Mouse (Mus musculus) embryo, embryonic 11 days (tissue): ENCODE data around the gene Prkaa2.
"Not testable (repeated sequence)": the region's sequence is repeated elsewhere in the genome, so short reads cannot be mapped to it uniquely, and the experiment has no call there.

Experiments
- DNase-seq: peaks from one replicate; pipeline ENCODE4 v3.0.0-alpha.2; 2015

Gene Prkaa2

DNA sequence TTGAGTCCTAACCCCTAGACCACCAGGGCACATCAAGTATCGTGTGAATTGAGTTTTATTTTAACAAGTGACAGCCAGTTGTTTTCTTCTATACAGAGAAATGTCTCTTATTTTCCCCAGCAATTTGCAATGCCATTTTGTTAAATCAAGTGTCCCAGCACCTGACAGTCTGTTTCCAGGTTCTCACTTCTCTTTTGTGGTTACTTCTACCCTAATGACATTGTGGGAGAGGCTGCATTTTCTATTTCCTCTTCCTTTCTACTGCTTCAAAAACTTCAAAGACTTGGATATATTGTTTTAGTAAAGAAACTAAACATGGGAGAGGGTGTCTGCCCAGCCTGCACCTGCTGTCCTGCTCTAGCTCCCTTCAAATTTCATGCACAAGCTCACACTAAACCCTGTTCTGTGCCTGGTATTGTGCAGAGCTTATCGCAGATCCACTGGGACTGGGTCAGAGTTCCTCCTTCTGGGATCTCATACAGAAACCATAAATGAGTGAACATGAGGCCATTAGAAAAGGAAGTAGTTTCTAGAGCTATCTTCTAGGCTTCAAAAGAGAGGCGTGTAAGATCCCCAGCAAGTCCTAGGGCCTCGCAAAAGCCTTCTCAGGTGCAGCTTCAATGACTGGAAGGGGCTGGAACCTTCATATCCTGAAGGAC, 102.2 kb downstream of the Prkaa2 start:
- no peak for DNase-seq

DNA sequence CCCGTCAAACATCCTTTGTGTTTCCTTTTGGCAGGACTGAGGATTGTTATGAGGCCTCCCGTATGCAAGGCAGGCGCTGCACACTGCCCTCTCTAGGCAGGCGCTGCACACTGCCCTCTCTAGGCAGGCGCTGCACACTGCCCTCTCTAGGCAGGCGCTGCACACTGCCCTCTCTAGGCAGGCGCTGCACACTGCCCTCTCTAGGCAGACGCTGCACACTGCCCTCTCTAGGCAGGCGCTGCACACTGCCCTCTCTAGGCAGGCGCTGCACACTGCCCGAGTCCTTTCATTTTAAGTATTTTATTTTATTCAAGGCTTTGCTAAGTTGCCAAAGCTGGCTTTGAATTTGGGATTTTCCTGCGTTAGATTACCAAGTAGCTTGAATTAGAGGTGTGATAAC, 105.0 kb downstream of the Prkaa2 start:
- not testable (repeated sequence) for DNase-seq

DNA sequence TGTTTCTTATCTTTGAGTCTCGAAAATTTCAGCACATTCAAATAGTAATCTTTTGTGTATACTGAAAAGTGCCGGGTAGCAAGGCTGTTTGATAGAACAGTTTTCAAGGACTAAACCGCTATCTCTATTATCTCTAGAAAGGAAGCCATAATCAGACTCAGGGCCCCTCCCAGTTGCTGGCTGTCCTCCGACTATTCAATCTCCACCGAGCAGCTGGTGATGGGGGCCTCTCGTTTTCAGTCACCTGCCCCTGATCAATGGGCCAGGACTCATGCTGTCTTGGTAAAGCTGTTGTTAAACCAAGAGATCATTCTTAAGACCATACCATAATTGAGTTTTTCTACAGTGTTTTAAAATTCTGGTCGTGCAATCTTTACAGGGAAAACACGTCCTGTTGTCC, 105.6 kb downstream of the Prkaa2 start:
- DNase-seq, result no peak

DNA sequence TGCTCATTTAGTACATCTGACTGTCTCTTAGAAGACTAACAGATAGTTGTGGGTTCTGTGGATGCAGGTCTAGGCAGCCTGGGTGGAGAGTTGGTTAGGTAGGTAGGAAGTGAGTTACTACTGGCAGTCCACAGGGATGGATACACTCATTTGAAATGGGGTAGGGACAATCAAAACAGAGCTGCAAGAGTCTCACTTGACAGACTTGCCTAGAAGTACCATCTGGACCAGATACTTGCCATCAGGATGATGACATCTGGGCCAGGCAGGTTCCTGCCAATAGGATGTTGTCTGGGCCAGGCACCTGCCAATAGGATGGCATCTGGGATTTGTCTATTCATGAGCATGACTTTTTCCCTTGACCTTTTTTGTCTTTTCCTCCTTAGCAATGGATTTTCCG, 108.0 kb downstream of the Prkaa2 start:
- DNase-seq, result no peak

DNA sequence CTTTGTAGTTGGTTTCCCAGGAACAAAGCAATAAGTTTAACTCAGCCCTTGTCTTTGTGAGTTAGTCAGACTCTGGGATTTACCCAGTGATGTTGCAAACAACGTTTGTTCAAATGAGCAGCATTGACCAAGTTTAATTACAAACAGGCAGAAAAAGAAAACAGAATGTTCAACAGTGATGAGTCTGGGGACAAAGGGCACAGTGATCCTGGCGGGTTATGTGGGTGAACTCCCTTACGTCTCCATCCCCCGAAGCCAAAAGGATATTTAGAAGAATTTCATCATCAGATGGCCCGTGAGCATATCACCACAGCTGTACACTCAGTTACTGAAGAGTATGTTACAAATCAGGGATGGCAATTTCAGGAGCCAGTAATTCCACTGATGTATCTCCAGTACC, 110.0 kb downstream of the Prkaa2 start:
- DNase-seq, result no peak

DNA sequence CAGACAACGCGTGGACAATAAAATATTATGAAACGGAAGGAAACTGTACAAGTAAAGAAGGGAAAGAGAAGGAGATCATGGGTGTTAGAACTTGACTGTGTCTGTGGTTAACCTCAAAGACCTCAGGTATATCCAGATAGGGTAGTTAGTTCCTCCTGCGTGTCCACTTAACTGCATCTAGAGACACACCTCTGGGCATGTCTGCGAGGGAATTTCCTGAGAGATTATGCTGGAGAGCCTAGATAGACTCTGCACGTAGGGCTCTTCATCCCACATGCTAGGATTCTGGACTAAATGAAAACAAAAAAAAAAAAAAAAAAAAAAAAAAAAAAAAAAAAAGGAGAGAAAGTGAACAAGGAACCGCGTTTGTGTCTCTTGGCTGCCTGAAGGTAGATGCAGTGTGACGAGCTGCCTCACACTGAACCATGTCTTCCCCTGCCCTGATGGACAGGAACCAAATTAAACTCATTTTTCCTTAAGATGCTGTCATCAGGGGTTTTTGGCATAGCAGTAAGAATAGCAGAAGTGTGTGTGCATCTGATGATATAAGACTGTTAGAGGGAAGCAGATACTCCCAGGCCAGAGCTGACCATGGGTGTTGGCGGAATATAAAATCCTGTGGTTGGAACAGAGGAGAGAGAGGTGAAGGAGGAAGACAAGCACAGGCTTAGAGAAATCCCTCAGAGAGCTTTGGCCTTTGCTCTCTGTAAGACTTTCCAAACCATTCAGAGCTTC, 116.4 kb downstream of the Prkaa2 start:
- DNase-seq, result no peak

DNA sequence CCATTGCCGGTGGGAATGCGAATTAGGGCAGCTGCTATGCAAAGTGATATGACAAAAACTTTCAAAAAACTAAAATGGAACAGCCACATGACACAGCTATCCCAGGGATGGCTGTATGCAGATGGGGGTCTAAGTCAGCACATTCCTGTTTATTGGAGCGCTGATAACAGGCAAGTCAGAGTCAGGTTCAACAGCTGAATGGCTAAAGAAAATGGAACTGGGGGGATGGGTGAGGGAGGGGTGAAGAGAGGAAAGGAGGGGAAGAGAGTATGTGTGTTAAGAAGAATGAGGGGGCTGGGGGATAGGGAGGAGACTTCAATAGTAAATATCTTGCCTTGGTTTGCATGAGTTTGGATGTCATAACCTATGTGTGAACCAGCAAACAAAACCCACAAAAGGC, 117.4 kb downstream of the Prkaa2 start:
- no peak for DNase-seq

DNA sequence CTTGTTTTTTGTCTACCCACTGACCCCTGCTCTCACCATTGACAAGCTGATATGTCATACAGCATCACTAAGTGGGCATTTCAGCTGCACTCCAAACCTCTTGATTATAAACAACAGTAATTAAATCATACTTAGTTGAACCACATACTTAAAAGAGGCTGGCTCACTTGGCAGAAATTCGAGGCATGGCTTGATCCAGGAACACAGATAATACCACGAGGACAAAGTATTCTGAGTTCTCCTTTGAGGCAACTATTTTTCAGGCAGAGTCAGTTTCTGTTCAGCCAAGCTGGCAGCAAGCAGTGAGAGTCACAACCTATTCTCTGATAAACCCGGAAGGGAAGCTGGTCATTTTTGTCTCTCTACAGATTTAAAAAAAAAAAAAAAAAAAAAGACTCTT, 119.0 kb downstream of the Prkaa2 start:
- no peak for DNase-seq

DNA sequence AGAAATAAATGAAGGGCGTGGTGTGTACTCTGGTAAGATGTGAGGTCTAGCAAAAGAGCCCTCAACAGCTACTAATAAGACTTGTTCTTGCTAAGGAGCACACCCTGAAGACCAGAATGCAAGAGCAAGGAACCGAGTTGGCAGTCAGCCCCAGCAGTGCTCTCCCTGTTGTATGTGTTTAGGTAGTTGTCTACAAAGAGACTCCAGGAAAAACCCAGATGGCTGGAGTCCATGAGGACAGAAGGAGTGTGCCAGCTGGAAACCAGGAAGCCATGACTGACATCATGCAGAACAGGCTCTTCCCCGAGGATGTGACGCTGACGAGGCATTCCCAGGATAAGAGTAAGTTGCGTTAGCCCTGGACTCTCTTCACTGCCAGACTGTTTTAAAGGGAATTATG, 119.7 kb downstream of the Prkaa2 start:
- DNase-seq, result no peak

DNA sequence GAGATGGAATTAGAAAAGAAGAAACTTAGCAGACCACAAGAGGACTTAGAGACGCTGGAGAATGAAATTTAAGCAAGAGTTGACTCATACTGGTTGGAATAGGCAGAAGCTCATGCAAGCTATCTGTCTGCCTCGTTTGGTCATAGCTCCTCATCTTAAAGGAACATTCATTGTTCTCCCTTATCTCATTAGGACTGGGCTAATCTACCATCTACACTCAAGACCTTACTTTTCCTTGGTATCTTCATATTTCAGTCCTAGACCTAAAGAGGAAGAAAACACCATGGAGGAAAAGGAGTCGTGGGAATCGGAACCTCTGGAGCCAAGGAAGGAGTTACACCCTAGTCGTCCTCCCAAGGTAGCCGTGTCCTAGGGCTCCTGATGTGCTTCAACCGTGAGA, 121.0 kb downstream of the Prkaa2 start:
- no peak for DNase-seq

DNA sequence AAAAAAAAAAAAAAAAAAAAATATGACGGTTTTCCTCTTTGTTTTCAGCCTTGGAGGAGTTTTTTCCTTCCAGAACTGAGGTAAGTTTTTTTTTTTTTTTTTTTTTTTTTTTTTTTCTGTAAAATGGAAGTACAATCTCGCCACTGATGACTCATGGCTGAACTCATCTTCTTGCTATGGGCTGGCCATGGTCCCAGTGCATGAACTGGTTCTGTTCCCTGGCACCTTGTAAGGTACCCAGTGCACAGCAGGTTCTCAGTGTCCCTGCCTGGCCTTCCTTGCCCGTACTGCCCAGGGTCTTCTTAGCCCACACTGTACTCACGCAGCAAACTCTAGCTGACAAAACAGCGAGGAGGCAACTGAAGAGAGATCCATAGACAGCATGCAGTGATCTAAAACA, 121.6 kb downstream of the Prkaa2 start:
- DNase-seq, result no peak

DNA sequence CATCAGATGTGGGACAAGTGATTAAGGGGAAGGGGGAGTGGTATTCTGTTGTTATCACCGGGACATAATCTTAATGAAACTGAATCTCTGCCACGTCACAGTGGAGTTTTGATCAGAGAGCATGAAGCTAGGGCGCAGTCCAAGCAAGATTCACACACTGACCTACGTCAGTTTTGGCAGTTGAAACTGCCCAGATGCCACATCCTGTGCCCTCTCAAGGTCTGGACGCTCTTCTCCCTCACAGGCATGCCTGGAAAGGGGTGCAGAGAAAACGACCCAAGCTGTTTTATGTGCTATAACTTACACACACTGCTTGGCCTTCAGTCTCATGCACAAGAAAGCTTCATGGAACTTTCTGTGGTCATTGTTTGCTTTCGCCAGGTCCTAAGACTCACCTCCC, 122.1 kb downstream of the Prkaa2 start:
- no peak for DNase-seq

DNA sequence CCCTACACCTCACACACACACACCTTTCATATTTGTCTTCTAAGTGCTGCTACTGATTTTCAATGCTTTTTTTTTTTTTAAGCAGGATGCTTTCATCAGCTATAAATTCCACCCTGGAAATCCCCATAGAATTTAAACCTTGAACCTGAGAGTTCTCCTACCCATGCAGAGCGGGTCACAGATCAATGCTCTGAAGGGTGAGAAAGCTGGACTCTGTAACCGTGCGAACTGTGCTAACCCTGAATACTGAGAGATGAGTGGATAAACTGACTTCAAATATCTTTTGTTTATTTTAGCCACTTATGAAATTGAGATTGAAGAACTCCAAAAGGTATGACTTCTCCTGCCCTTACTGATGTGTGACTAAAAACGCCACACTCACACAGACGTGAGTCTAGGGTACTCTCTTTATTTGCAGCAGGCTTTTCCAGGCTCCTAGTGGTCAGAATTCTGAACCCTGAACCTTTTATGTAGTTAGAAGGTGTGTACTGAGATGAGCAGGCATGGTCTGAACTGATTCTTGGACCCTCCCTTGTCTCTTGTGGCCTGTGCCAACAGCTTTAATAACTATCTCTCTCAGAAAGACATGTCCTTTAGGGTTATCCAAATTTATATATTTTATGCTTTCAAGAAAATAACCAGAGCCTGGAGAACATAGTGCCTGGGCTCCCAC, 123.6 kb downstream of the Prkaa2 start:
- no peak for DNase-seq
